Mouse (Mus musculus) liver, embryonic 14.5 days (tissue): ENCODE results near the gene Zfp821.

ENCODE experiments used
- CTCF ChIP-seq: IDR thresholded peaks from 2 replicates; pipeline ENCODE4 v1.5.1; 2016; ENCODE audit warnings: antibody characterized with exemption, low read depth, control low read depth
- EP300 ChIP-seq: IDR thresholded peaks from 2 replicates; pipeline ENCODE4 v1.6.1; 2016; ENCODE audit warnings: antibody characterized with exemption, low read depth

GRCm38 (mm10) chr8:109751731-109752485 is 46.6 kb downstream of the Zfp821 start:
- TF ChIP-seq EP300: no peak
- TF ChIP-seq CTCF: no peak
